Mouse (Mus musculus): ENCODE measurements around the gene Slc25a43. TPM values are rescaled to one million over a fixed set of nuclear protein-coding genes. Genes with fewer than 3 reads are reported as not detected.
"Not testable (repeated sequence)": the region's sequence is repeated elsewhere in the genome, so short reads cannot be mapped to it uniquely, and the experiment has no call there.

Gene Slc25a43
- polyA plus RNA-seq, 1 experiment from 2014 or later, result 1.7 TPM

GRCm38 (mm10) chrX:36794571-36794970, 51.1 kb downstream of the Slc25a43 start:
- Histone ChIP-seq H3K4me1 (no peaks in the 10 kb centered on the region), H3K27ac (no peak overlapping the region), H3K27me3 (no peaks in the 10 kb centered on the region), H3K4me2 (no peak overlapping the region), H3K9me3 (no peaks in the 10 kb centered on the region), H3K36me3 (peaks cover 7% of the 10 kb centered on the region), H3K9ac (no peak overlapping the region), H3K4me3 (no peak overlapping the region)
- no peak for ATAC-seq (ENCODE audit: insufficient number of reproducible peaks, insufficient read depth, low FRiP score, low TSS enrichment, low read depth)
- 69% methylated on average over 5 of the region's 5 CpGs for WGBS

- no peaks in the 10 kb centered on the region for H3K9me3 ChIP-seq
- no peaks in the 10 kb centered on the region for H3K4me1 ChIP-seq
- no peaks in the 10 kb centered on the region for H3K27me3 ChIP-seq
- H3K36me3 ChIP-seq, result peaks cover 7% of the 10 kb centered on the region
- H3K4me2 ChIP-seq, result peak within 1 kb of the TSS; percentile 57
- peak; percentile 89 for ATAC-seq (ENCODE audit: insufficient number of reproducible peaks, insufficient read depth, low FRiP score, low TSS enrichment, low read depth)
- H3K9ac ChIP-seq, result peak within 1 kb of the TSS; percentile 83
- peak within 1 kb of the TSS; percentile 86 for H3K27ac ChIP-seq
- peak within 1 kb of the TSS; percentile 58 for H3K4me3 ChIP-seq
- WGBS, result 28% methylated on average over 41 of the region's 41 CpGs
Observed at GRCm38 (mm10) chrX:36795424-36796162, 52.1 kb downstream of the Slc25a43 start, which contains the start of gene Slc25a5. TSS of gene Slc25a5 (plus strand) at chrX:36795651.

GRCm38 (mm10) chrX:36796163-36796581, 52.7 kb downstream of the Slc25a43 start:
- Histone ChIP-seq H3K4me2 (peak overlapping the region; percentile 57), H3K27ac (peak overlapping the region; percentile 86), H3K36me3 (peaks cover 7% of the 10 kb centered on the region), H3K9me3 (no peaks in the 10 kb centered on the region), H3K27me3 (no peaks in the 10 kb centered on the region), H3K4me3 (peak overlapping the region; percentile 58), H3K9ac (peak overlapping the region; percentile 83), H3K4me1 (no peaks in the 10 kb centered on the region)
- ATAC-seq (ENCODE audit: insufficient number of reproducible peaks, insufficient read depth, low FRiP score, low TSS enrichment, low read depth), result peak; percentile 72
- WGBS, result 30% methylated on average over 41 of the region's 41 CpGs

- Histone ChIP-seq H3K4me3 (peak overlapping the region; percentile 58), H3K4me2 (peak overlapping the region; percentile 57), H3K9ac (peak overlapping the region; percentile 83), H3K27ac (peak overlapping the region; percentile 86; the same call in 1 of the 2 replicates)
- not testable (repeated sequence) for ATAC-seq (ENCODE audit: insufficient number of reproducible peaks, insufficient read depth, low FRiP score, low TSS enrichment, low read depth); H3K4me1 ChIP-seq; H3K27me3 ChIP-seq; H3K36me3 ChIP-seq; H3K9me3 ChIP-seq
- 73% methylated on average over 8 of the region's 8 CpGs for WGBS
Observed at GRCm38 (mm10) chrX:36796734-36797133, 53.3 kb downstream of the Slc25a43 start.

- WGBS, result 53% methylated on average over 6 of the region's 6 CpGs
- Histone ChIP-seq H3K4me2 (no peak overlapping the region), H3K9ac (no peak overlapping the region), H3K27me3 (no peaks in the 10 kb centered on the region), H3K4me1 (no peaks in the 10 kb centered on the region), H3K9me3 (no peaks in the 10 kb centered on the region), H3K27ac (no peak overlapping the region), H3K36me3 (peaks cover 7% of the 10 kb centered on the region), H3K4me3 (no peak overlapping the region)
- ATAC-seq (ENCODE audit: insufficient number of reproducible peaks, insufficient read depth, low FRiP score, low TSS enrichment, low read depth), result no peak
Observed at GRCm38 (mm10) chrX:36799131-36799879, 55.8 kb downstream of the Slc25a43 start.

- H3K27ac ChIP-seq, result no peak overlapping the region
Observed at GRCm38 (mm10) chrX:36803189-36803588, 59.7 kb downstream of the Slc25a43 start.

GRCm38 (mm10) chrX:36804196-36804595, 60.7 kb downstream of the Slc25a43 start:
- no peak overlapping the region for H3K4me2 ChIP-seq
- no peaks in the 10 kb centered on the region for H3K9me3 ChIP-seq
- no peak overlapping the region for H3K9ac ChIP-seq
- no peak overlapping the region for H3K27ac ChIP-seq
- 44% methylated on average over 5 of the region's 5 CpGs for WGBS
- ATAC-seq (ENCODE audit: insufficient number of reproducible peaks, insufficient read depth, low FRiP score, low TSS enrichment, low read depth), result no peak
- no peaks in the 10 kb centered on the region; the same call in 1 of the 2 replicates for H3K4me1 ChIP-seq
- no peaks in the 10 kb centered on the region for H3K36me3 ChIP-seq
- H3K27me3 ChIP-seq, result no peaks in the 10 kb centered on the region
- no peak overlapping the region for H3K4me3 ChIP-seq

More at GRCm38 (mm10) chrX:36803189-36803588, 59.7 kb downstream of the Slc25a43 start:
- WGBS, result 55% methylated on average over 5 of the region's 5 CpGs
- Histone ChIP-seq H3K4me2 (no peak overlapping the region), H3K36me3 (peaks cover 1% of the 10 kb centered on the region; the same call in 1 of the 2 replicates), H3K27me3 (no peaks in the 10 kb centered on the region), H3K9ac (no peak overlapping the region), H3K9me3 (no peaks in the 10 kb centered on the region), H3K4me3 (no peak overlapping the region), H3K4me1 (no peaks in the 10 kb centered on the region; the same call in 1 of the 2 replicates)
- ATAC-seq (ENCODE audit: insufficient number of reproducible peaks, insufficient read depth, low FRiP score, low TSS enrichment, low read depth), result no peak

GRCm38 (mm10) chrX:36805466-36806235, 62.2 kb downstream of the Slc25a43 start:
- no peaks in the 10 kb centered on the region for H3K9me3 ChIP-seq
- H3K36me3 ChIP-seq, result no peaks in the 10 kb centered on the region
- no peaks in the 10 kb centered on the region; the same call in 1 of the 2 replicates for H3K4me1 ChIP-seq
- H3K4me2 ChIP-seq, result no peak overlapping the region
- H3K27me3 ChIP-seq, result no peaks in the 10 kb centered on the region
- H3K4me3 ChIP-seq, result no peak overlapping the region
- no peak for ATAC-seq (ENCODE audit: insufficient number of reproducible peaks, insufficient read depth, low FRiP score, low TSS enrichment, low read depth)
- WGBS, result 54% methylated on average over 5 of the region's 5 CpGs
- no peak overlapping the region for H3K9ac ChIP-seq
- no peak overlapping the region for H3K27ac ChIP-seq

- no peaks in the 10 kb centered on the region; the same call in 1 of the 2 replicates for H3K4me1 ChIP-seq
- H3K27ac ChIP-seq, result peak overlapping the region; percentile 80
- no peaks in the 10 kb centered on the region for H3K36me3 ChIP-seq
- WGBS, result 29% methylated on average over 45 of the region's 45 CpGs
- peak overlapping the region; percentile 41 for H3K4me3 ChIP-seq
- ATAC-seq (ENCODE audit: insufficient number of reproducible peaks, insufficient read depth, low FRiP score, low TSS enrichment, low read depth), result peak; percentile 82
- peak overlapping the region; percentile 61 for H3K9ac ChIP-seq
- H3K4me2 ChIP-seq, result peak overlapping the region; percentile 55
- no peaks in the 10 kb centered on the region for H3K9me3 ChIP-seq
- no peaks in the 10 kb centered on the region for H3K27me3 ChIP-seq
Observed at GRCm38 (mm10) chrX:36807360-36808317, 64.2 kb downstream of the Slc25a43 start.

- Histone ChIP-seq H3K27ac (peak overlapping the region; percentile 80; the same call in 1 of the 2 replicates), H3K4me1 (no peaks in the 10 kb centered on the region; the same call in 1 of the 2 replicates), H3K9ac (no peak overlapping the region), H3K9me3 (no peaks in the 10 kb centered on the region), H3K36me3 (no peaks in the 10 kb centered on the region), H3K27me3 (no peaks in the 10 kb centered on the region), H3K4me2 (peak overlapping the region; percentile 55), H3K4me3 (peak overlapping the region; percentile 41)
- ATAC-seq (ENCODE audit: insufficient number of reproducible peaks, insufficient read depth, low FRiP score, low TSS enrichment, low read depth), result no peak
- WGBS, result 69% methylated on average over 6 of the region's 6 CpGs
Observed at GRCm38 (mm10) chrX:36808318-36808683, 64.8 kb downstream of the Slc25a43 start.

Data from embryonic facial prominence, embryonic 13.5 days (tissue).